Mouse (Mus musculus) adrenal gland, postnatal 14 days (tissue): ENCODE data around the gene Pcyox1. TPM values are rescaled to one million over a fixed set of nuclear protein-coding genes. Genes with fewer than 3 reads are reported as not detected.

Source experiments
- DNase-seq: peaks from one replicate; pipeline ENCODE4 v3.0.0; 2021; ENCODE audit warnings: mixed read lengths
- long read RNA-seq, 2 experiments: library from polyadenylated mRNA; stranded (forward); transcript quantifications; one replicate each; pipeline ENCODE4 v2.0.0; 2021
- total RNA-seq: library from RNA; stranded (reverse); gene quantifications from 2 replicates; pipeline ENCODE4 v1.2.3, GENCODE M21; 2021

Gene Pcyox1
- 145 and 151 TPM in 2 replicates for total RNA-seq
- long read RNA-seq, experiment 1, full-length matches to known transcripts = 142 of 240 reads
- long read RNA-seq, experiment 1, partial matches to known transcripts = 20 of 240 reads
- long read RNA-seq, experiment 1, other reads (novel, unspliced or antisense) = 78 of 240 reads
- long read RNA-seq, experiment 2, full-length matches to known transcripts = 80 of 137 reads
- long read RNA-seq, experiment 2, partial matches to known transcripts = 4 of 137 reads
- long read RNA-seq, experiment 2, other reads (novel, unspliced or antisense) = 53 of 137 reads

DNA sequence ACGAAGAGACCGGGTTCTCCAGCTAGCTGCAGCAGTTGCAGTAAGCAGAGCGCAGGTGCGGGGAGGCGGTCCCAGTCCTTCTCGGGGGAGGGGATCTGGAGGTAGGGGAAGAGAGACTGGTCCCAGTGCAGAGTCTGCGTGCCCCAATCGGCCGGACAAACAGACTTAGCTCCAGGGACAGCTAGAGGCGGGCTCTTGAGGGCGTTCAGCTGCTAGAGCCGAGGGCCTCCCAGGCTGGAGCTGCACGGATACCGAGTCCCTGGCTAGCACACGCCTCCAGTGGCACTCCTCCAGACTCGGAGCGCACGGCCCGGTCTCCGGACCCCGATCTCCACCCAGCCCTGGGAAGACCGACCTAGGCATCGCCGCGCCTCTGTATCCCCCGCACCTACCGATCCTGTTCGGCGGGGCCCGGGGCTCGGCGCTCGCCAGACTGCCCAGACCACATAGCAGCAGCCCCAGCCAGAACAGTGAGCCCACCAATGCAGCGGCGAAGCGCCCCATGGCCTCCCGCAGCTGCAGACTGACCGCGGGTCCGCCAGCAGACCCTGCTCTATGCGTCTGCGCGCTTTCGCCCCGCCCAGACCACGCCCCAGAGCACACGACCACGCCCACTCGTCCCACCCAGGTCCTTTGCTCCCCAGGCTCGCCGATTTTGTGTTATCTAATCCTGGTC lies at the start of gene Pcyox1:
Pcyox1 (minus strand) TSS at position 574 of the 676 bp plus-strand sequence.
- peak; percentile 93 for DNase-seq

DNA sequence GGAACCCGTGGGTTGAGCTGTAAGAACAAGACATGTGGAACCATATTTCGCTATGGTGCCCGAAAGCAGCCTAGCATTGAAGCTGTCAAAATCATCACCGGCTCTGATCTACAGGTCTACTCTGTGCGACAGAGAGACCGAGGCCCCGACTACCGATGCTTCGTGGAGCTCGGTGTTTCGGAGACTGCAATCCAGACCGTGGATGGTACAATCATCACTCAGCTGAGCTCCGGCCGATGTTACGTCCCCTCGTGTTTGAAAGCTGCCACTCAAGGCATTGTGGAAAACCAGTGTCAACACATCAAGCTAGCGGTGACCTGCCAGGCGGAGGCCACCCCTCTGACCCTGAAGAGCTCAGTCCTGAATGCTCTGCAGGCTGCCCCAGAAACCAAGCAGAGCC lies 48.6 kb upstream of the Pcyox1 start:
- no peak for DNase-seq

DNA sequence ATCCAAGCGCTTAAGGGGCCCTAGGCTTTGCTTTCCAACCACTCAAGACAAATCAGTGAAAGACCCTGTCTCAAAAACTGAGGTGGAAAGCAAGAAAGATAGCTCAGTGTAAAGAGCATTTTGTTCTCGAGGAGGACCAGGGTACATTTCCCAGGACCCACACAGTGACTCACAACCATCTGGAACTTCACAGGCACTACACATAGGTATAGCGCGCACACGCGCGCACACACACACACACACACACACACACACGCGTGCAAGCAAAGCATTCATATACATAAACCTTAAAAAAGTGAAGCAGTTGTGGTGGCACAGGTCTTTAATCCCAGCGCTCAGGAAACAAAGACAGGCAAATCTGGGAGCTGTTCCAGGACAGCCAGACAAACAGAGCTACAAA lies 44.6 kb upstream of the Pcyox1 start:
- DNase-seq = no peak

DNA sequence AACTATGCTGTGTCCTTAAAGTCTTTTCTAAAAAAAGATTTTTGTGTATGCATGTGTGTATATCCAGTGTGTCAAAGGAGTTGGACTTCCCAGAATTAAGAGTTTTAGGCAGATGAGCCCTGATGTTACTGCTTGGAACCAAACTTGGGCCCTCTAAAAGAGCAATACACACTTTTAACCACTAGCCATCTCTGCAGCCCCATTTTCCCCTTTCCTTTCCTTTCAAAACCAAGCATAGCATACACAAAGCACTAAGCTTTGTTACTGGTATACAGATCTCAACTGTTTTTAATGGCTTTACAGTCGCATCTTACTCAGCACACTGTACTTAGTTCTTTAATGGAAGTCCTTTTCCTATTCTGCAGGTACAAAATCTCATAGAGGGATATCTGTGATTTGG lies 42.6 kb upstream of the Pcyox1 start:
- DNase-seq = no peak

DNA sequence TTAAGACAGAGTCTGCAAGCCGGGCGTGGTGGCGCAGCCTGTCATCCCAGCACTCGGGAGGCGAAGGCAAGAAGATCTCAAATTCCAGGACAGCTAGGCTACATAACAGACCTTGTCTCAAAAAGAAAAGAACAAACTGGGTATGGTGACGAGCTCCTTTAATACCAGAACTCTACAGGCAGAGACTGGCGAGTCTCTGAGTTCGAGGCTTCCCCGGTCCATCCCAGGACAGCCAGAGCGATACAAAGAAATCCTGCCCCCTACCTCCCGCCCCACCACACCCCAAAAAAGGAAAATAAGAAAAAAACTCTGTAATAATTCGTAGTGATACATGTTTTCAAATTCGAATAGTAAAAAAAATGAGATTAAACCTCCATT lies 42.2 kb upstream of the Pcyox1 start:
- peak; percentile 37 for DNase-seq

DNA sequence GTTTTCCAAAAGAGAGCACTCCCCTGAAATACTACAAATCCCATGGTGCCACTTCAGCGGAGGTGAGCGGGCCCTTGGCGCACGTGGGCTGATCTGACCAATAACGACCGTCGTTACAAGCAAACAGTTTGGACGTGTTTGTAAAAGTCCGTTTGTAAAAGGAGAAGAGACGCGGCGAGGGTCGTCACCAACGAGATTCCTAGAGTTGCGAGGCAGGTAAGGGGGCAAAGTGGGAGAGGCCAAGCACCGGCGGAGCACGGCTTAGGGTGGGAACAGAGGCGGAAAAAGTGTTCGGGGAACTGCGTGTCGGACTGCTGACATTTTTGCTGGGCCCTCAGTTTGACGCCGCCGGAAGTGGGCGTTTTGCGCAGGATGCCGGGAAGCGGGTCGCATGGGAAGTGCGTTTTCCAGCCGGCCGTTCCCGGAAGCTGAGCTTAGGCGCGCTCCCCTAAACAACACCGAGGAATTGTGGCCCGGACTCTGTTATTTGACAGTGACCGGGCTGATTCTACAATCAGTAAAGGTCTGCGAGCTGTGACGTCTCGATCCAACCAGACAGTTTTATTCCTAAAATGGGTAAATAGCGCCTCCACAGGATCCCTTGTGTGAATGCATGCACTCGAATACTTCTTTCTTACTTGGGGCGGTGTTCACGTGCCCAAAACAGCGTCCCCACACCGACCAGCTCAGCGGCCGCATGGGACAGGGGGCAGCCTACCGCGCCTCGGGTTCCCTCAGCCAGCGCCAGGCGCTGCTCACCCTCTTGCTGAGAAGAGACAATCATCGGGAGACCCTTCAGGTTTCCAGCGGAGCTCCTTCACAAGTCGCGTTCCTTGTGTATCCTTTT lies 41.5 kb upstream of the Pcyox1 start, which contains the start of gene C87436:
C87436 (plus strand) TSS at position 103 of the 847 bp plus-strand sequence.
- DNase-seq = peak; percentile 96

DNA sequence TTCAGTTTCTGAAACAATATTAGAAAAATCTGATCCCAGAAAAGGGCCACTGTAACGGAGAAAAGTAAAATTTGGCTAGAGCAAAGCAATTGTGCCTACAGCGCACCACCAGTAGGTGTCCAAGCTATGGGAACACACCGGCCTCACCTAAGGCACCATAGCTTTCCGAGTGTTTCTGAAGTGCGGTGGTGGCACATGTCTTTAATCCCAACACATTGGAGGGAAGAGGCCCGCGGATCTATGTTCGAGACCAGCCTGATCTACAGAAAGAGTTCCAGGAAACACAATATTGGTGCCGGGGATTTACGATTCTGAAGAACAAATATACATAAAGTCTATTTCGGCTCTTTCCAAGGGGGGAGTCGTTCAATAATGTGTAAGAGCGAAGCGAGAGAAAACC lies 40.8 kb upstream of the Pcyox1 start:
- peak; percentile 72 for DNase-seq

DNA sequence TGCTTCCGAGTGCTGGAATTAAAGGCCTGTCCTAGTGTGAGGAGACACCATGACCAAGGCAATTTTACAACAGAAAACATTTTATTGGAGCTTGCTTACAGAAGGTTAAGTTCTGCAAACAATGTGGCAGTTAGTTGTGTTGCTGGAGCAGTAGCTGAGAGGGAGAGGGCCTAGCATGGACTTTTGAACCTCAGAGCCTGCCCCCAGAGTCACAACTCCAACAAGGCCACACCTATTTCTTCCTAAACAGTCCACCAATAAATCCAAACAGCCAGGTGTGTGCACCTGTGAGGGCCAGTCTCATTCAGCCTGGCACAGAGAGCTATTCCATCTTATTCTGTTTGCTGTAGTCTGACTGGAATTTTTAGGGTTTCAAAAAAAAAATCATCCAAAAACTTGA lies 36.7 kb upstream of the Pcyox1 start:
- DNase-seq = no peak

DNA sequence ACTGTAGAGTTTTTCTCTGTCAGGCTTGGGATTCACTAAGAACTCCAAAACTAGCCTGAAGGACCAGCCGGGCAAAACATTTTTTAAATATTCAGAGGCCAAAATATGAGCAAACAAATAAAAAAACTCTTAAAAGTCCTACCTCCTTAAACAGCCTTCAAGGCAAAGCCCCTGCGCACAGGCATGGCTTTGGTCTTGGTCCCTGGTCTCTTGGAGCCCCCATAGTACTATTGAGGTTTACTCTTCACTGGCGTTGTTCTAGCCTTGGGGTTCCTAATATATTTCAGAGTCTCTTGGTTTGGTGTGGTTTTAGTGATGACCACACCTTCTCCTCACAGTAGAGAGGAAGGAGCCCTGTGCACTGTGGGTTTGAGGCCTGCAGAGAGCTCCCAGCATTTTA lies 34.6 kb upstream of the Pcyox1 start:
- no peak for DNase-seq

DNA sequence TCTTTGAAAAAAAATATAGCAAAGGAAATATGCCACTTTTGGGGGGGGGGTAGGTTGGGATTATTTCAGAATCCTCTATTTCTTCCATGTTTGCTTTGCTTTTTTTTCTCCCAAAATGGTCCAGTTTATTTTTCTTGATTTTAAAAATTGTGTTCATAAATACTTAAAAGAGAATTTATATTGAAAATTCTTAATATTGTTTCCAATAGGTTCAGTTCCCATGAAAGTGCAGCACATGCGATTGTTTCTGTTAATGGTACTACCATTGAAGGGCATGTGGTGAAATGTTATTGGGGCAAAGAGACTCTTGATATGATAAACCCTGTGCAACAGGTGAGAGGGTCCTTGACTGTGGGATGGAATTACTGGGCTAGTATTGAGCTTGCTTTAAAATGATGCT lies 29.4 kb upstream of the Pcyox1 start, which contains the start of gene Gm44790:
Gm44790 (plus strand) TSS at position 301 of the 400 bp plus-strand sequence.
- no peak for DNase-seq

DNA sequence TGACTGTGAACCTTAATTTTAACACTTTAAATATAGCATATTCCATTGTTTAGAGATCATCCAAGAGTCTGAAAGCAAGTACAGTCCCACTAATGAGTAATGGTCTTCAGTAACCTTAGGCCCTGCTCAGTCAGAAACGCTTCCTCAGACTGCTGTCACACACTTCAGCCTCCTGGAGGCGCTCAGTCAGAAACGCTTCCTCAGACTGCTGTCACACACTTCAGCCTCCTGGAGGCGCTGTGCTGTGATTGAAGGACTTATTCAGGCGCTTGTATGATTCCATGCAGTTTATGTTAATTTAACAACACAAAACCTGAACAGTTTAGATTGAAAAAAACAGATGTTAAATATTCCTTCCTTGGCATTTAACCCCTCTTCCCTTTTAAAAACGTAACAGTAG lies 23.5 kb upstream of the Pcyox1 start:
- peak; percentile 42 for DNase-seq

DNA sequence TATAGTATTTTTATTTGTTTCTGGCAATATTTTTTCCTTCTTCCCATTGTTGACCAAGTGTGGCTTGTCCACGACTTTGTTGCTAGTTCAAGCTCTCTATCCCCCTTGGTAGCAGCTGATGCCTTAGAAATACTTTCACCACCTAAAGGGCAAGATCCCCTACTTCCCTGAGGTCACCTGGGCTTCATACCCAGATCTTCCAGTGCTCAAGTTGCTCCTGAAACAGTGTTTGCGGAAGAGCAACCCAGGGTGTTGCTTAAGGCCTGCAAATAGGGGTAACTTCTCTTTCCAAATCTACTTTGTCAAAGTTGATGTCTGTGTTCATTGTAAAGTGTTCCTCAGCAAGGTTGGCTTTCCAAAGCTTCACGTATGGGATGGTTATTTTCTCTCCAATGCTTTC lies 22.3 kb upstream of the Pcyox1 start:
- DNase-seq = no peak

DNA sequence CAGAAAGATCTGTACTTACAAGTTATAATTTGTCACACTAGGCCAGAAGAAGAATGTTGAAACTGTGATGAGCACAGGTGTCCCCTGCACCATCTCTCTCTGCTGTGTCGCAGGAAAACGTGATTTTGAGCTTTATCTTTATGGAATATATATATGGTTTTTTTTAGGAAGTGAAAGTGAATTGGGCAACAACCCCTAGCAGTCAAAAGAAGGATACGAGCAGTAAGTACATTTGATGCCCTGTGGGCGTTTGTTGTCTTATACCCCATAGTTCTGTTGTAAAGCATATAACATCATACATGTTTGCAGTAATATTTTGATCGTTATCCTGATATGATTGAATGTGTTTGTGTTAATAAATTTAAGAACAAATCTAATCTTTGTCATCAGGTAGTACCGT lies 21.8 kb upstream of the Pcyox1 start:
- no peak for DNase-seq

DNA sequence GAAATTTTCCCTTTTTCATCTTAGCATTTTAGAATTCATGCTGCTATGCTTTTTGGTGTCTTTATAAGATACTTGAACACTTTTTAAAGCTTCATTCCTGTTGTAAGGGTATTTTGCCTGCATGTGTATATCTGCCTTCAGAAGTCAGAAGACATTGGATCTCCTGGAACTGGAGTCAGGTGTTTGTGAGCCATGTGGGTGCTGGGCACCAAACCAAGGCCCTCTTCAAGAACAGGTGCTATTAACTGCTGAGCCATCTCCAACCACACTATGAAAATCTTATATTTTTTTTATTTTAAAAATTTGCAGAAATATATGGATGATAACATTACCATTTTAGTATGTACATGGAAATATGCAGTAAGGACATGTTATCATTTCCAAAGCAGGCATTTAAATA lies 9.4 kb upstream of the Pcyox1 start:
- DNase-seq = no peak

DNA sequence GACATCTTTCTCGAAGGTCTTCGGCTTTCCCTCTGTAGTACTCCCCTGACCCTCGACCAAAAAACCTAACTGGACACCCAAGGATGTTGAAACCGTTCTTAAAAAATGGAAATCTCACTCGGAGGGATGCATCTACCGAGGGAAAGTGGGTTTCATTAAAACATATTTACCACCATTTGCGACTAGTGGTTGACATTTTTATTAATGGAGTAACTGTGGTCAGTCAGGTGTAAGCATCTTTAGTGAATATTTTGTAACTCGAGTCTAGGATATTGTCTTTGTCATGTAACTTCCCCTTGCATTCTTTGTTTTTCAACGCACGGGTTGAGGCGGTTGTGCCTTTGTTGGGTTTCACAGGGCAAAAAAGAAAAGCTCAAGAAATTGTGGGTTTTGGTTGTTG lies 8.0 kb upstream of the Pcyox1 start:
- no peak for DNase-seq

DNA sequence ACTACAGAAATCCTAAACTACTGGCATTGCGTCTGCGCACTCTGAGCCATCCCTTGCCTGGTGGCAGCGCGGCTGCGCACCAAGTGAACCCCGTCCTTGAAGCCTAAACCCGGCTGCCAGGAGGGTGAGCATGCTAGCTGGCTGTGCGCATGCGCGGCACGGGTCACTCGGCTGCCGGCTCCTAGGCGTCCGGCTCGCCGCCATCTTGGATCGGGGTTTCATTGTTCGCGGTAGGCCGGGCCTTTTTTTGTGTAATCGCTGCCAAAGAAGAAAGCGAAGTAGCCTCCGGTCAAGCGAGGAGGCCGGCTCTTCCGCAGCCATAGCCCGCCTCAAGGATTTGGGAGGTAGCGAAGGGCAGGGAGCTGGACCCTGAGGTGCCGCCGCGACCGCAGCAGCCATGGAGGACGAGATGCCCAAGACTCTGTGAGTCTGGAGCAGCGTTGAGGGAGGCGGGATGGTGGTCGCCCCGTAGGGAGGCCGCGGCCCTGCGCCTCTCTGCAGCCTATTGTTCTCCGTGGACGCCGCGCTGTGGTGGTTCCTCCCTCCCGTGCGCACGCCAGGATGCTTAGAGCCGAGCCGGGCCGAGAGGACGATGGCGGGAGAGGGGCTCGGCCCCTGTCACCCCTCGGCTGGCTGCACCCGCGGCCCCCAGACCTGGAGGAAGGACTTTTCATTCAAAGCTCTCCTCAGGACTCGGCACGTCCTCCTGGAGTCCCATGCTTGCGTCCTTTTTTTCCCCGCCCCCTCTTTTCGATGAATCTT lies 7.3 kb upstream of the Pcyox1 start, which contains the start of gene Tia1:
Tia1 (plus strand) TSS at position 120 of the 762 bp plus-strand sequence.
- peak; percentile 99 for DNase-seq

DNA sequence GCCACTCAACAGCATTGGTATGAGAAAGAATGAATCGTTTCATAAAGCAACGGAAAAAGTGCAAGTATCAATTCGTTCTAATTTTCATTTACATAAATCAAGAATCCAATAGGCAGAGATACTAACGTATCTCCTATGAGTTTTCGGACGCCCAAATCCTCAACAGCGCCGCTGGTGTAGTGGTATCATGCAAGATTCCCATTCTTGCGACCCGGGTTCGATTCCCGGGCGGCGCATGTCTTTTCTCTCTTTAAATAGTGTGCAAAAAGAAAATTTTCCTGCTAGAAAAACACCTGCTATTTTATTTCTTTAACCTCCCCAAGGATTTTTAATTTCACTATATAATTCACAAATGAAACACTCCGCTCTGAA lies 6.8 kb upstream of the Pcyox1 start:
- DNase-seq = peak; percentile 88

DNA sequence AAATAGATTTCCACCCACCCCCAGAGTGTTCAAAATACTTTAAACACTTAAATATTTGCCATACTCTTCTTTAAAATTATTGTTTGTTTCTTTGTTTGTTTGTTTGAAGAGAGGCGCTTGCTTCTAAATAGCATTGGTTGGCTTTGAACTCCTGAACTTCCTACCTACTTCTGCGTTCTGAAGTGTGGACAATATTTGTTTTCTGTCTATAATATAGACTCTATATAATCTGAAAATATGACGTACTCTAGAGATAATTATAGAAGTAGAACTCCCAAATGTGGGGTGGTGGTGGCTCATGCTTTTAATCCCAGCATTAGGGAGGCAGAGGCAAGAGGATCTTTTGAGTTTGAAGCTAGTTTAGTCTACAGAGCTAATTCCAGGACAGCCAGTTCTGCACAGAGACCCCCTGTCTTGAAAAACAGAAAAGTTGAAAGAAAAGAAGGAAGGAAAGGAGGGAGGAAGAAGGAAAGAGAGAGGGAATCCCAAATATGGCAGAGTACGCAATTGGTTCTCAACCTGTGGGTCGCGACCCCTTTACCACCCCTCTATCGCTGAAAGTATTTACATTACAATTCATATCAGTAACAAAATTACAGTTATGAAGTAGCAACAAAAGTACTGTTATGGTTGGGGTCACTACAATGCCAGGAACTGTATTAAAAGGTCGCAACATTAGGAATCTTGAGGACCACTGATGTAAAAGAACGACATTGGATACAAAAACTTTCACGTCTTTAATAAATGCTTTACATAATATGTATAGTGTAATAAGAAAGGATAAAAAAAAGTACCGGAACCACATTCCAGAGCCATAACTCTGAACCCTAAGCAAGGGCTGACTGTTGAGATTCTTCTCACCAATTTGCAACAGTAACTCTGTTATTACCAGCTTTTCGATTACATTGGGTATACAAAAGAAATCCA lies 6.0 kb upstream of the Pcyox1 start:
- DNase-seq = no peak

DNA sequence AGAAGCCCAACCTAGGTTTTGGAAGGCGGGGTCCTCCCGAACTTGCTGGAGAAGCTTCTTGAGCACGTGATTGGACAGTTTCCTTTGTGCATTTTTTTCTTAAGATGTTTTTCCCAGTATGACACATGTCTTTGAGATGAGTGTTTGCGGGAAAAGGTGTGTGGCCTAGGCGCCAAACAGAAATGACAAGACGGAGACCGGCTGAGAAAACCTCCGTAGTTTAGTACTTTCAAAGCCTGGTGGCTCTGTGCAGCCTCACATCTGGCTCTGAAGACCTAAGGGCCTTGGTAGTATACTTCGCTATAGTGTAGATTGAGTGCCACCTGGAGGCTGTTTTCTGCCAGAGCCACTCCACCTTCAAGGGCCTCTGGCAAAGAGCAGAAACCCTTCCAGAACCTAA lies 4.0 kb upstream of the Pcyox1 start:
- peak; percentile 86 for DNase-seq

DNA sequence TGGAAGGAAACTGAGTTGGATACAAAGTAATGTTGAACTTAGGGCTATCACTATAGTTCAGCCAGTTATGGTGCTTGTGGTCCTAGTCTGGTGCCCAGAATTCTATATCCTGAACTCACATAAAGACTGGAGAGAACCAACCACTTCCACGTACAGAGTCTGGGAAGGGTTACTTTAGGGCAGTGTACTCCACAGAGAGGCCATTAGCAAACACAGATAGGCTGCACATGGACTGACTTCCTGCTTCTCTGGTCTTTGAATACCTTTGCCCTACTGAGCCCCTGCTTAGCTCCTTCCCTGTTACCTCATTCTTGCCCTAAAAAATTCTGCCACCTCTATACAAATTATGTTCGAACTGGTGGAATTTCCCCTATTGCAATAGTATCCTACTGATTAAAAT lies 3.0 kb upstream of the Pcyox1 start:
- no peak for DNase-seq

DNA sequence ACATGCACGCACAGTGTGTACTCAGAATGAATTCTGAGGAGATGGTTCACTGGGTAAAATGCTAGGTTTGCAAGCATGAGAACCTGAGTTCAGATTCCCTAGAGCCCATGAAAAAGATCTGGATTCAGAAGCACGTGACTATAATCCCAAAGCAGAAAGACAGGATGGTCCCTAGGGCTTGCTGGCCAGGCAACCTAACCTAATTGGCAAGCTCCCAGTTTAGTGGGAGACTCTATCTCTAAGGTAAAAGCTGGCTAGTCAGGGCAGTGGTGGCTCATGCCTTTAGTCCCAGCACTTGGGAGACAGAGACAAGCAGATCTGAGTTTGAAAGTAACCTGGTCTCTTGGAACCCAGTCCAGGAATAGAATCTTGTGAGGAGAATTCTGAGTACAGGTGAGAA lies 2.0 kb upstream of the Pcyox1 start:
- DNase-seq = no peak
